Mouse (Mus musculus) erythroblast, embryonic 14.5 days (primary cell): ENCODE measurements around the gene Erp29. TPM values are rescaled to one million over a fixed set of nuclear protein-coding genes. Genes with fewer than 3 reads are reported as not detected.
A peak's percentile ranks its signal among the peaks of the same experiment; 100 is the strongest.
"Not testable (repeated sequence)": the region's sequence is repeated elsewhere in the genome, so short reads cannot be mapped to it uniquely, and the experiment has no call there.

Experiments used
- H3K27me3 ChIP-seq: 2 replicates; pipeline ENCODE4 v1.6.1; 2012; ENCODE audit warnings: inconsistent platforms; ENCODE audit not compliant: control insufficient read depth
- H3K36me3 ChIP-seq: 2 replicates; pipeline ENCODE4 v1.6.1; 2012; ENCODE audit warnings: mild to moderate bottlenecking, inconsistent platforms; ENCODE audit not compliant: control insufficient read depth
- H3K4me1 ChIP-seq: 2 replicates; pipeline ENCODE4 v1.6.1; 2012; ENCODE audit warnings: inconsistent platforms; ENCODE audit not compliant: control insufficient read depth
- H3K4me3 ChIP-seq: replicated peaks from 2 replicates; pipeline ENCODE3; 2012; ENCODE audit warnings: moderate library complexity, mild to moderate bottlenecking, inconsistent platforms
- H3K9me3 ChIP-seq: 2 replicates; pipeline ENCODE4 v1.6.1; 2012; ENCODE audit warnings: low read length, inconsistent platforms, mixed read lengths; ENCODE audit not compliant: control insufficient read depth
- GATA1 ChIP-seq: IDR thresholded peaks from 2 replicates; pipeline ENCODE4 v1.6.1; 2012; ENCODE audit warnings: low read length, inconsistent platforms, mixed read lengths
- TAL1 ChIP-seq: IDR thresholded peaks from 3 replicates; pipeline ENCODE4 v1.6.1; 2012; ENCODE audit warnings: low read length, inconsistent platforms, mixed read lengths
- polyA plus RNA-seq: library from polyadenylated mRNA; stranded (reverse); fragments of >175 nt; gene quantifications from 2 replicates; pipeline ENCODE4 v1.2.3, GENCODE M21; 2012

Erp29 gene
- polyA plus RNA-seq: 14.1 and 15.8 TPM in 2 replicates

DNA sequence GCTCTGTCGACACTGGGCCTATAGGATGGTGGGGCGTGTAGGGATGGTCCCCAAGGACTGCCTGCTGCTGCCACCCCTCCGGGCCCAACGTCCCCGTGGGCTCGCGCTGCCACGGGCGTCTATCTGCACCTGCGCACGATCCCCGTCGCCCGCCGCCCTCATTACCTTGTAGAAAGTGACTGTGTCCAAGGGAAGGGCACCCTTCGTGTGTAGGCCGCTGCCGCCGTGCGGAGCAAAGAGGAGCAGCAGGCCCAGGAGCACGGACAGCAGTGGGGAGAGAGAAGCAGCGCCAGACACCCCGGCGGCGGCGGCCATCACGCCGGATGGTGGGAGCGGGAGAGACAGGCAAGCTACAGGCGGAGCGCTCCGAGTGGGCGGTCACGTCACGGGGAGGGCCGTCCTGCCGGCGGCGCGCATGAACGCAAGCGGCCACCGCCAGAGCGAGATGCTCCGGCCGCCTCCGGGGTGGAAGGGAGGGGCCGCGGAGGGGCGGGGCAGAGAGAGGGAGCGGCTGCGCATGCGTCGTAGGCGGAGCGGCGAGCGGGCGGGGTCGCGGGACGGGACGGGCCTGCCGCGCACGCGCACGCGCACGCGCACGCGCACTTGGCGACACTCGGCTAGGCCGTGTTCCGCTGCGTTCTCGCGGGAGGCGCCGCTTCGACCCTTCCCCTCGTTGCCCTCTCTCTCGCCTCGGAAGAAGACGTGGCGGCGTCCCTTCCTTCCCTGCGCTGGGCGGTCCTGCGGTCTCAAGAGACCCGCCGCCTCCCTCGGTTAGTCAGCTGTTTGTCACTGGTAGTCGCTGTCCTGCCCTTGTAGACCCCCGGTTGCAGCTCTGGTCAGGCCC, at the start of gene Erp29:
Erp29 (minus strand) TSS at position 481 of the 844 bp plus-strand sequence.
- Histone ChIP-seq H3K4me1 (peaks cover 64% of the 10 kb centered on the region), H3K9me3 (no peaks in the 10 kb centered on the region; the same call in 1 of the 2 replicates), H3K4me3 (peak within 1 kb of the TSS; percentile 92), H3K27me3 (no peaks in the 10 kb centered on the region), H3K36me3 (peaks cover 45% of the 10 kb centered on the region)
- TF ChIP-seq TAL1 (no peak), GATA1 (no peak)

DNA sequence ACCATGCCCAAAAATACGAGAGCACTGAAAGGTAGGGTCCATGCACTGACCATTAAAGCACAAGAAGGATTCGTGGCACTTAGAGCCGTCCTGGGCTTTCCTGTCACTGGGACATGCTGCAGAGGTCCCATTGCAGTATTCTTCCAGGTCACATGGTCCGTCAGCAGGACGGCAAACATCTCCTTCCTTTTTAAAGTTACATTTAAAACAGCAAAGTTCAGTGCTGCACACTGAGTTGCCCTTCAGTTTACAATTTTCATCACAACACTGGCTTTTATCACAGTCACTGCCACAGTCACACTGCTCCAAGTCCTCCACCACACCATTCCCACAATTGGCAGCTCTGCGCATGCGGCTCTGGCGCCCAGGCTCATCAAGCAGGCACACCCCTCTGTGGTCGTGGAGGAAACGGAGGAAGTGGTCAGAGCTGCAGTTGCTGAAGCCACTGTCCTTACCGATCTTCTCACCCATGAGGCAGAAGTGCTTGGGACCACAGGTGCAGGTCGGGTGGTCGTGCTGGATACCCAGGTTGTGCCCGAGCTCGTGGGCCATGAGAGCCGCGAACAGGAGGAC, 49.2 kb upstream of the Erp29 start:
- H3K27me3 ChIP-seq, H3K4me3 ChIP-seq, H3K9me3 ChIP-seq, H3K36me3 ChIP-seq: not testable (repeated sequence)
- H3K4me1 ChIP-seq: peaks cover 14% of the 10 kb centered on the region

DNA sequence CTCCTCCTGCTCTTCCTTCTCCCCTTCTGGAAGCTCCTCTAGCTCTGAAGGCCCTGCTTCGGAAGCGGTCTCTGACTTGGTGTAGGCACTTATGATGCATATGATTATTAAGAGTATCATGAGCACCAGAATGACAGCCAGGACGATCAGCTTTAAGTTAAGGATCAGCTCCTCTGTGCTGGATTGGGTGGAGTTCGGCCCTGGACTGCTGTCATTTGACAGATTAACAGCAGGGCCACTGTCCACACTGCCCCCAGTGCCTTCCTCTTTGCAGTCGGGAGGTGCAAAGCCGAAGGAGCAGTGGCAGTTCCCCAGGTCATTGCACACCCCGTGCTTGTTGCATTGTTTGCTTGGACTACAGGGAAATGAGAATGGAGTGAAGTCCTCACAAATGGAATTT, 48.4 kb upstream of the Erp29 start:
- TF ChIP-seq GATA1 (no peak), TAL1 (no peak)
- Histone ChIP-seq H3K36me3 (no peaks in the 10 kb centered on the region), H3K27me3 (peaks cover 6% of the 10 kb centered on the region), H3K9me3 (no peaks in the 10 kb centered on the region), H3K4me1 (peaks cover 14% of the 10 kb centered on the region), H3K4me3 (no peak overlapping the region)

DNA sequence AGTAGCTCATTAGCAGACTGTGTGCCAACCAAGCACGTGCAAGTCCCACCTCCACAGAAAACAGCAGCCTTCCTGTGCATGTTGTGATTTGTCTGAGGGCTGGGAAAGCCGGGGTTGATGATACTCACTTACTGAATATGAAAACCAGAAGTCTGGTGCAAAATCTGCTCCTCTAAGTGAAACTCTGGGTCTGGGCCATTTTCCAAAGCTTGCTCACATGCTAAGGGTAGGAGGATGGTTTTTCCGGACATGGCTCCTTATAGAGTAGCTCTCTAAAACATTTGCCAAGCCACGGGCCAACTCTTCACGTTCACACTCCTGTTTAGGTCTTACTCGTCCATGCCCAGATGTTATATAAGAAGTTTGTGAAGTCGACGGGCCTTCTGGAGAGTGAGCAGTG, 41.0 kb upstream of the Erp29 start:
- Histone ChIP-seq H3K4me1 (no peaks in the 10 kb centered on the region), H3K4me3 (no peak overlapping the region), H3K27me3 (no peaks in the 10 kb centered on the region), H3K9me3 (no peaks in the 10 kb centered on the region), H3K36me3 (no peaks in the 10 kb centered on the region)
- no peak for TF ChIP-seq GATA1
- no peak for TF ChIP-seq TAL1

DNA sequence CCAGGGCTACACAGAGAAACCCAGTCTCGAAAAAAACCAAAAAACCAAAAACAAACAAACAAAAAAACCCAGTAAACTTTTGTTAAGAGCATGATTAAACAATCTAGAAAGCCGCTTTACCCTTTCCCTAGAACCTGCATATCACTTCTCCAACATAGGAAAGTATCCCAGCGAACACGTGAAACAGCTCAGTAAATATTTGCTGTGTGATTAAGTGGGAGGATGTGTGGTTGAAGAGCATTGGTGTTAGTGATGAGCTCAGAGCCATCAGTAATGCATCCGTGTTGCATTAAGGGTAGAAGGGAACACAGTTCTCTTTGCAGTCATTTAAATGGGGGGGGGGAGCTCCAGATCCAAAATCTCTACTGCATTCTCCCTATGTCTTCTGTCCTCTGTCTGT, 32.5 kb upstream of the Erp29 start:
- no peak for TF ChIP-seq GATA1
- no peak for TF ChIP-seq TAL1
- H3K36me3 ChIP-seq: no peaks in the 10 kb centered on the region
- H3K27me3 ChIP-seq: peaks cover 3% of the 10 kb centered on the region
- H3K9me3 ChIP-seq: no peaks in the 10 kb centered on the region
- H3K4me1 ChIP-seq: no peaks in the 10 kb centered on the region
- no peak overlapping the region for H3K4me3 ChIP-seq

DNA sequence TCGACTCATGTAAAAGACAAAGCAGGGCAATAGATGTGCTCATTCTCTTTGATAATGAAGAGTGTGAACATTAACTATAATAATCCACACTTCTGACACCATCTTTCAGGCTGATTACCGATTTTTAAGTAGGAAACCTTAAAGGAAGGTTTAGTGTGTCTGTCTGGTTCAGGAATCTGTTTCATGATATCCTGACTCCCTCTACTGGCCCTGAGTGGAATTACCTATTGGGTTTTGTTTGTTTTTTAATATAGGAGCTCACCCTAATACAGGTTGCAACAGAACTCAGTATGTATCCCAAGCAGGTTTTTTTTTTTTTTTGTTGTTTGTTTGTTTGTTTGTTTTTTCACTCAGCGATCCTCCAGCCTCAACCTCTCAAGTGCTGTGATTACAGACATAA, 25.4 kb upstream of the Erp29 start:
- no peaks in the 10 kb centered on the region; the same call in 1 of the 2 replicates for H3K27me3 ChIP-seq
- H3K4me3 ChIP-seq: no peak overlapping the region
- peaks cover 42% of the 10 kb centered on the region for H3K4me1 ChIP-seq
- no peaks in the 10 kb centered on the region for H3K9me3 ChIP-seq
- no peaks in the 10 kb centered on the region; the same call in 1 of the 2 replicates for H3K36me3 ChIP-seq
- TF ChIP-seq GATA1: no peak
- no peak for TF ChIP-seq TAL1

DNA sequence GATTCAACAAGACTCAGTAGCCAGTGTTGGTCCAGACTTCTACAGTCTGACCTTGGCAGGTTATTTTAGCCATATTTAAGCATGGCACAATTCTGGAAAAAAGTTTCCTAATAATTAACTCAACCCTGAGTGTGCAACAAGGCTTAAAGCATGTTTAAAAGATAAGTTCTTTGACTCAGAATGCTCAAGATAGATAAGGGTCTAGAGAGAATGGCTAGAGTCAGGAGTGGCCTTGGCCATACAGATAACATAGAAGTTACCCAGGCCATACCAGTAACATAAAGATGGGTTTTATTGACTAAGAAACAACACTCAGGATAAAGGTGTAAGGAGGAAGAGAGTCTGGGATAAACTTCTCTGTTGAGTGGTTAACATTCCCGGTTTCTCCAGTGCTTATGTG, 23.7 kb upstream of the Erp29 start:
- no peaks in the 10 kb centered on the region; the same call in 1 of the 2 replicates for H3K36me3 ChIP-seq
- TF ChIP-seq GATA1 (peak; percentile 57; the same call in 1 of the 2 replicates), TAL1 (peak; percentile 51; the same call in 1 of the 3 replicates)
- H3K4me3 ChIP-seq: no peak overlapping the region
- no peaks in the 10 kb centered on the region for H3K27me3 ChIP-seq
- no peaks in the 10 kb centered on the region for H3K9me3 ChIP-seq
- peaks cover 58% of the 10 kb centered on the region for H3K4me1 ChIP-seq

DNA sequence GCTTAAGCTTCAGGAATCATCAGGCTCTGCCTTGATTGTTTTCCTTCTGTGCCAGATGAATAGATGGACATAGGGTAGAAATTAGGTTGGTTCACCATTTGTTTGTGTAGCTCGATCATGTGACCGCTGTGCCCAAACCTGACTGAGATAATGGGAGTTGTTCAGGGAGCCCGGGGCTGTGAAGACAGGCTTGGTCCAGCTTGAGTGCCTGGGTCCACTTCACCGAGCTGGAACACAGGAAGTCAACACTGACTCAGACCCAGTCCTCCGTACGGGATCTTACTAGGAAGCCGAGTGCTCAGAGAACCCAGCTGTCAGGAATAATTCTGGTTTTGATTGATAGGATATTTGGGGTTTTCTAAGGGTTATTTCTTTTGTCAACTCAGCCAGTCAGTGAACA, 22.3 kb upstream of the Erp29 start:
- no peak for TF ChIP-seq TAL1
- TF ChIP-seq GATA1: no peak
- no peaks in the 10 kb centered on the region for H3K27me3 ChIP-seq
- H3K36me3 ChIP-seq: no peaks in the 10 kb centered on the region; the same call in 1 of the 2 replicates
- peaks cover 73% of the 10 kb centered on the region for H3K4me1 ChIP-seq
- no peaks in the 10 kb centered on the region for H3K9me3 ChIP-seq
- H3K4me3 ChIP-seq: no peak overlapping the region

DNA sequence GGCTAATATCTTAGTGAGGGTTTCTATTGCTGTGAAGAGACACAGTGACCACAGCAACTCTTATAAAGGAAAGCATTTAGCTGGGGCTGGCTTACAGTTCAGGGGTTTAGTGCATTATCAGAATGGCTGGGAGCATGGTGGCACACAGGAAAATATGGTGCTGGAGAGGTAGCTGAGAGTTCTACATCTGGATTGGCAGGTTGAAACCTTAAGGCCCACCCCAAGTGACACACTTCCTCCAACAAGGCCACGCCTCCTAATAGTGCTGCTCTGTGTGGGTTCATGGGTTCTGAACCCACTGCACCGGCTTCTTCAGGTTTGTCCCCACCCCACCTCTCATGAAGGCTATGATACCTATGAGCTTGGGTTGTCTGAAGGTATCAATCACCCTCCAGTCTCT, 20.1 kb upstream of the Erp29 start:
- TF ChIP-seq TAL1: no peak
- TF ChIP-seq GATA1: no peak
- H3K4me1 ChIP-seq: peaks cover 73% of the 10 kb centered on the region
- no peak overlapping the region for H3K4me3 ChIP-seq
- H3K9me3 ChIP-seq: no peaks in the 10 kb centered on the region
- no peaks in the 10 kb centered on the region for H3K27me3 ChIP-seq
- H3K36me3 ChIP-seq: no peaks in the 10 kb centered on the region; the same call in 1 of the 2 replicates
